ENCODE assay signal across 8 mouse cellular contexts in genomic region chr4:43454041-43454836, GRCm38 (mm10). TPM values are rescaled to one million over a fixed set of nuclear protein-coding genes. Genes with fewer than 3 reads are reported as not detected.
DNase-seq lines count a peak whose midpoint lies in the region; ATAC-seq and TF ChIP-seq lines count a peak whose summit lies in the region.

Cd72 (minus strand) TSS chr4:43454628.

- TF ChIP-seq POLR2A in myocyte (IDR thresholded peaks at IDR 0.05; ENCODE audit: insufficient read length, low read depth): no peak

- WGBS in lung, postnatal 0 days: 25% methylated on average over 20 of the region's 20 CpGs
- 33% methylated on average over 20 of the region's 20 CpGs for WGBS in forebrain, embryonic 11.5 days
- 29% methylated on average over 20 of the region's 20 CpGs for WGBS in limb, embryonic 10.5 days

- ATAC-seq in lung, postnatal 0 days: no peak
- no peak for ATAC-seq in forebrain, embryonic 11.5 days (replicated peaks; ENCODE audit: low FRiP score)

- no peak within 1 kb of the TSS for H3K9ac ChIP-seq in lung, postnatal 0 days (replicated peaks; ENCODE audit: low read depth)
- H3K9ac ChIP-seq in forebrain, embryonic 11.5 days (ENCODE audit: low read length): peak within 1 kb of the TSS; percentile 45

- peak; percentile 42 for DNase-seq in lung, postnatal 0 days (ENCODE audit: low spot score)
- DNase-seq in lung, postnatal 4 days: no peak
- DNase-seq in forebrain, embryonic 11.5 days (ENCODE audit: low spot score): no peak
- DNase-seq in limb, embryonic 10.5 days (ENCODE audit: low spot score): no peak
- no peak for DNase-seq in Muller cell, postnatal 12 days (ENCODE audit: inconsistent ontology term)
- DNase-seq in layer of hippocampus, adult 18-20 months (ENCODE audit: low spot score in 2 of 2): no peak
- no peak for DNase-seq in thymus, adult 18-20 months

- H3ac ChIP-seq in myocyte (ENCODE audit: control insufficient read depth, insufficient read length): no peak within 1 kb of the TSS

- TF ChIP-seq EP300 in lung, postnatal 0 days (IDR thresholded peaks at IDR 0.05): no peak

- H3K27ac ChIP-seq in lung, postnatal 0 days (ENCODE audit: low read length): no peak within 1 kb of the TSS
- H3K27ac ChIP-seq in forebrain, embryonic 11.5 days (ENCODE audit: low read depth, low read length): no peak within 1 kb of the TSS
- 0 out of 2 replicates have a peak within 1 kb of the TSS, but pooled peaks have one; percentile 34 for H3K27ac ChIP-seq in limb, embryonic 10.5 days

- H3K36me3 ChIP-seq in lung, postnatal 0 days (ENCODE audit: insufficient read depth, low read length): no peaks in the 10 kb centered on the region
- H3K36me3 ChIP-seq in forebrain, embryonic 11.5 days (ENCODE audit: control insufficient read depth, insufficient read depth, low read length): no peaks in the 10 kb centered on the region
- H3K36me3 ChIP-seq in limb, embryonic 10.5 days: no peaks in the 10 kb centered on the region
- H3K36me3 ChIP-seq in myocyte (ENCODE audit: control insufficient read depth, insufficient read depth): no peaks in the 10 kb centered on the region

- no peaks in the 10 kb centered on the region for H3K79me2 ChIP-seq in myocyte (ENCODE audit: control insufficient read depth, insufficient read depth)

- H3K4me1 ChIP-seq in lung, postnatal 0 days (ENCODE audit: insufficient read depth, low read depth, low read length): peaks cover 4% of the 10 kb centered on the region; the same call in 1 of the 2 replicates
- H3K4me1 ChIP-seq in forebrain, embryonic 11.5 days (replicated peaks; ENCODE audit: control insufficient read depth, insufficient read depth, low read length): peaks cover 6% of the 10 kb centered on the region; the same call in 1 of the 2 replicates
- peaks cover 24% of the 10 kb centered on the region for H3K4me1 ChIP-seq in limb, embryonic 10.5 days

- no peaks in the 10 kb centered on the region for H3K9me3 ChIP-seq in lung, postnatal 0 days (ENCODE audit: low read length)
- no peaks in the 10 kb centered on the region for H3K9me3 ChIP-seq in forebrain, embryonic 11.5 days (ENCODE audit: control insufficient read depth, low read length)
- no peaks in the 10 kb centered on the region for H3K9me3 ChIP-seq in limb, embryonic 10.5 days (replicated peaks)

- TF ChIP-seq CTCF in lung, postnatal 0 days (IDR thresholded peaks at IDR 0.05): peak; percentile 32; the same call in 1 of the 2 replicates

- H3K27me3 ChIP-seq in lung, postnatal 0 days (replicated peaks; ENCODE audit: insufficient read depth, low read length): 0 out of 2 replicates have a peak, but pooled peaks cover 7% of the 10 kb centered on the region
- 0 out of 2 replicates have a peak, but pooled peaks cover 2% of the 10 kb centered on the region for H3K27me3 ChIP-seq in forebrain, embryonic 11.5 days (ENCODE audit: control insufficient read depth, insufficient read depth, low read length)
- peaks cover 57% of the 10 kb centered on the region for H3K27me3 ChIP-seq in limb, embryonic 10.5 days (ENCODE audit: low read depth, poor library complexity, severe bottlenecking)
- H3K27me3 ChIP-seq in myocyte (ENCODE audit: control insufficient read depth, insufficient read depth, insufficient read length): no peaks in the 10 kb centered on the region

- 0 out of 2 replicates have a peak within 1 kb of the TSS, but pooled peaks have one; percentile 8 for H3K4me3 ChIP-seq in lung, postnatal 0 days (ENCODE audit: low read depth, low read length)
- H3K4me3 ChIP-seq in forebrain, embryonic 11.5 days (ENCODE audit: low read depth, low read length): peak within 1 kb of the TSS; percentile 15
- peak within 1 kb of the TSS; percentile 41 for H3K4me3 ChIP-seq in limb, embryonic 10.5 days
- no peak within 1 kb of the TSS for H3K4me3 ChIP-seq in myocyte

- H3K4me2 ChIP-seq in lung, postnatal 0 days (replicated peaks; ENCODE audit: low read depth, low read length): peak within 1 kb of the TSS; percentile 35
- H3K4me2 ChIP-seq in forebrain, embryonic 11.5 days (ENCODE audit: low read depth, low read length, severe bottlenecking): peak within 1 kb of the TSS; percentile 47
- peak within 1 kb of the TSS; percentile 24 for H3K4me2 ChIP-seq in myocyte (ENCODE audit: low read depth)

TF ChIP-seq in myocyte, 11 proteins besides CTCF, POLR2A, EP300 and RAD21:
- TF ChIP-seq SRF (IDR thresholded peaks at IDR 0.05; ENCODE audit: control insufficient read depth, insufficient read length, low read depth) (no peak), REST (IDR thresholded peaks at IDR 0.05; ENCODE audit: insufficient read depth, insufficient read length) (no peak), MYOD1 (IDR thresholded peaks at IDR 0.05; ENCODE audit: control insufficient read depth in 1 of 3, insufficient read length in 2 of 3, low read depth in 2 of 3) (no peak), TCF3 (IDR thresholded peaks at IDR 0.05; ENCODE audit: insufficient read length, low read depth) (no peak), CEBPB (IDR thresholded peaks at IDR 0.05; ENCODE audit: insufficient read depth, poor library complexity, severe bottlenecking) (no peak), TCF12 (IDR thresholded peaks at IDR 0.05; ENCODE audit: insufficient read depth, poor library complexity, severe bottlenecking) (no peak), POLR2AphosphoS2 (IDR thresholded peaks at IDR 0.05; ENCODE audit: insufficient read length, low read depth) (no peak), MAX (IDR thresholded peaks at IDR 0.05; ENCODE audit: low read depth) (no peak), MYOG (IDR thresholded peaks at IDR 0.05; ENCODE audit: control insufficient read depth in 1 of 3, insufficient read depth in 1 of 3, insufficient read length in 2 of 3, low read depth in 2 of 3) (no peak), USF1 (IDR thresholded peaks at IDR 0.05; ENCODE audit: low read depth) (no peak), E2F4 (IDR thresholded peaks at IDR 0.05; ENCODE audit: insufficient read depth) (no peak)

RNA-seq across cellular contexts. Expression of gene Cd72, which starts in this region (rescaled TPM):
- 2.7 and 3.1 TPM in 2 replicates for polyA plus RNA-seq in lung, postnatal 0 days (2015; fragmentation: Nextera tagmentation; extraction: Ambion mirVana)
- 2.6 and 4.8 TPM in 2 replicates for polyA plus RNA-seq in forebrain, embryonic 11.5 days (2014; fragmentation: Nextera tagmentation; extraction: Ambion mirVana)
- 2.0 and 2.3 TPM in 2 replicates for polyA plus RNA-seq in limb, embryonic 10.5 days (2016; fragmentation: Nextera tagmentation; extraction: Ambion mirVana)
- polyA plus RNA-seq in myocyte (2012; fragmentation: generic; extraction: Trizol): 0.74 TPM
- not detected for total RNA-seq in layer of hippocampus, adult 18-20 months (2021)
